Mouse (Mus musculus) stomach, adult 2 months (tissue): Measurements from ENCODE around the gene Bcorl1. TPM values are rescaled to one million over a fixed set of nuclear protein-coding genes. Genes with fewer than 3 reads are reported as not detected.

Experiments
- polyA plus RNA-seq: library from polyadenylated mRNA; depleted of rRNA; stranded (reverse); fragments of >200 nt; gene quantifications from 2 replicates; pipeline ENCODE4 v1.2.3, GENCODE M21; 2012; rRNA removed

Bcorl1 gene
- polyA plus RNA-seq: 1.4 and 2.1 TPM in 2 replicates

DNA sequence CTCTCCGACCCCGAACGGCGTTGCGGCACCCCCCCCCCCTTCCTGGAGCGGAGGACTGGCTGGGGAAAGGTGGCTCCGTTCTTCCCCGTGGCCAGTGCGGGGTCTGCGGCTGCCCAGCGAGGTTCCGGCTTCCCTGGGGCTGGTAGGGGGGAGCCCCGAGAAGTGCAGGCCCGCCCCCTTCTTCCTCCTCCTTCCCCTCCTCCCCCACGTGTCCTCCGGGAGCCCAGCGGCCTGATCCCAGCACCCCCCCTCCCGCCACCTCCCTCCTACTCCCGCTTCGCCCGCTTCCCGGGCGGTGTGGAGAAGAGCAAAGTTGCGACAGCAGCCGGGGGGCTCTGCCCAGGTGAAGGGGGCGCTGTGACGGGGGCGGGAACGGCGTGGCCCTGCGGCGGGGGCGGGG is at the start of gene Bcorl1:
Gene Bcorl1, plus strand, starts transcription at position 218 of the 400 bp plus-strand sequence.

Other genes starting within 250 kb of the Bcorl1 start
- gene Xpnpep2, start 232.6 kb upstream of the Bcorl1 start, polyA plus RNA-seq: 0.22 and 0.48 TPM in 2 replicates
- gene Sash3, start 194.9 kb upstream of the Bcorl1 start, polyA plus RNA-seq: 0.69 and 1.1 TPM in 2 replicates
- gene Zdhhc9, start 132.5 kb upstream of the Bcorl1 start, polyA plus RNA-seq: 12.5 and 15.6 TPM in 2 replicates
- 0.08 and 0.55 TPM in 2 replicates for gene Utp14a, start 84.5 kb upstream of the Bcorl1 start, polyA plus RNA-seq
- 8.1 and 12.2 TPM in 2 replicates for gene Elf4, start 121.8 kb downstream of the Bcorl1 start, polyA plus RNA-seq
- gene Aifm1, start 172.2 kb downstream of the Bcorl1 start, polyA plus RNA-seq: 1.7 and 3.1 TPM in 2 replicates
- 0.12 and 0.15 TPM in 2 replicates for gene Rab33a, start 177.9 kb downstream of the Bcorl1 start, polyA plus RNA-seq